In the genomic region with DNA sequence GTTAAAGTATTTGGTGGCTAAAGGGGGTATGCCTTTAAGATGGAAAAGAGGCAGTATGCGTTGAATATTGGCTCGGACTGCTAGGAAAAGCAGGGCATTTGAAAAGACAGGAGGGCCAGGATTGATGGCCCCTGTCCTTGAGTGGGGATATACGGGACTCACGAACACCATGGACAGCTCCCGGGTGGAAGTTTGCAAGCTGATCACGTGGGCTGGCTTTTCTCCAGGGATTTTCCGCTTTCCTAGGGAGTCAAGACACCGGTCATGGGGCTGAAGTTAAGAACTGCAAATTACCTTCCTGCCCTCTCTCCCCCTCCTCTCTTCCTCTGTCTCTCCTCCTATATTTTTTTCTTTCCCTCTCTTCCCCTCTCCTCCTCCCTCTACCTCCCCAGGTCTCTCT, we compare ENCODE assay signal across 9 mouse cellular contexts. TPM values are rescaled to one million over a fixed set of nuclear protein-coding genes. Genes with fewer than 3 reads are reported as not detected.
A peak's percentile ranks its signal among the peaks of the same experiment; 100 is the strongest.
DNase-seq lines count a peak whose midpoint lies in the region; ATAC-seq and TF ChIP-seq lines count a peak whose summit lies in the region.
"Had no signal": no experiment of that assay in that cellular context is flagged by ENCODE, and none has a peak within 500 bp of the region (broad histone marks: within the 10 kb centered on the region; RNA-seq: fewer than 3 reads in every experiment).

No protein-coding gene starts in this region.

- H3K36me3 ChIP-seq in heart, postnatal 0 days (replicated peaks; ENCODE audit: control insufficient read depth, insufficient read depth, low read length) = no peaks in the 10 kb centered on the region

- DNase-seq in cerebellum, adult 2 months = peak; percentile 66 to 76
- peak; percentile 12 for DNase-seq in 416B (ENCODE audit: low read depth)
- peak; percentile 59 for DNase-seq in cerebellum, adult 8-10 months
- DNase-seq in heart, postnatal 0 days (ENCODE audit: low spot score) = peak; percentile 63
- peak; percentile 65 for DNase-seq in lung, postnatal 25 days (ENCODE audit: low spot score)
- DNase-seq in layer of hippocampus, postnatal 14 days (ENCODE audit: low spot score in 2 of 2) = no peak

- no peak overlapping the region for H3K9ac ChIP-seq in heart, postnatal 0 days (replicated peaks; ENCODE audit: low read depth, low read length)

- no peaks in the 10 kb centered on the region for H3K27me3 ChIP-seq in cerebellum, adult 2 months (ENCODE audit: control insufficient read depth, insufficient read depth, low read length)
- H3K27me3 ChIP-seq in heart, postnatal 0 days (ENCODE audit: control insufficient read depth, insufficient read depth, low read length) = no peaks in the 10 kb centered on the region

- ATAC-seq in cerebellum, adult (ENCODE audit: insufficient number of reproducible peaks, low FRiP score, low TSS enrichment) = no peak
- no peak for ATAC-seq in heart, postnatal 0 days (ENCODE audit: insufficient read depth, low read depth)
- ATAC-seq in monocyte, adult 5-6 weeks (replicated peaks; ENCODE audit: insufficient number of reproducible peaks, low FRiP score, low TSS enrichment, poor library complexity, severe bottlenecking) = no peak

- no peak overlapping the region for H3K27ac ChIP-seq in cerebellum, adult 2 months (ENCODE audit: insufficient read depth, low read length)
- H3K27ac ChIP-seq in heart, postnatal 0 days (ENCODE audit: low read depth) = no peak overlapping the region

- WGBS in cerebellum, adult 2 months = 4% methylated on average over 8 of the region's 8 CpGs
- WGBS in heart, postnatal 0 days = 14% methylated on average over 8 of the region's 8 CpGs

- TF ChIP-seq CTCF in cerebellum, adult 2 months (IDR thresholded peaks at IDR 0.05; ENCODE audit: borderline replicate concordance, insufficient read depth, low read depth, low read length) = no peak
- no peak for TF ChIP-seq CTCF in heart, postnatal 0 days (IDR thresholded peaks at IDR 0.05; ENCODE audit: low read depth)

- H3K4me1 ChIP-seq in cerebellum, adult 2 months (ENCODE audit: control insufficient read depth, insufficient read depth, low read length) = peaks cover 48% of the 10 kb centered on the region
- H3K4me1 ChIP-seq in heart, postnatal 0 days (ENCODE audit: control insufficient read depth, insufficient read depth) = no peaks in the 10 kb centered on the region

- no peaks in the 10 kb centered on the region for H3K9me3 ChIP-seq in heart, postnatal 0 days (replicated peaks; ENCODE audit: control insufficient read depth, low read length)

- no peak for TF ChIP-seq EP300 in heart, postnatal 0 days (IDR thresholded peaks at IDR 0.05; ENCODE audit: low read depth)

- TF ChIP-seq POLR2A in cerebellum, adult 2 months (IDR thresholded peaks at IDR 0.05; ENCODE audit: borderline replicate concordance, insufficient read depth, low read length) = no peak

- no peak overlapping the region for H3K4me2 ChIP-seq in heart, postnatal 0 days (ENCODE audit: low read depth, low read length)

- H3K4me3 ChIP-seq in cerebellum, adult 2 months (replicated peaks; ENCODE audit: insufficient read depth, low read depth, low read length) = no peak overlapping the region
- H3K4me3 ChIP-seq in heart, postnatal 0 days (ENCODE audit: low read depth, low read length) = no peak overlapping the region
- H3K4me3 ChIP-seq: erythroblast, embryonic 14.5 days had no signal

RNA-seq across cellular contexts. Expression of gene Galnt9, which starts 14.2 kb away (rescaled TPM):
- 102 and 107 TPM in 2 replicates for polyA plus RNA-seq in cerebellum, adult 2 months (2012; rRNA removed)
- not detected in 2 replicates for total RNA-seq in heart, postnatal 0 days (2014; rRNA removed; ENCODE audit: low replicate concordance)
- not detected in 2 replicates for polyA plus RNA-seq in heart, postnatal 0 days (2015; fragmentation: Nextera tagmentation; extraction: Ambion mirVana)
- total RNA-seq in monocyte, adult 5-6 weeks (2017) = 3.7 to 5.5 TPM (median 5.0 TPM) in 3 replicates
- total RNA-seq in layer of hippocampus, postnatal 14 days (2021) = 100 to 1,000 TPM in 1 of 2 experiments, 10 to 100 TPM in 1; 95.1 to 106 TPM

Comparison
In these comparisons a context has a peak if more than half of its experiments do, and no peak if none do; other contexts are left out.
1. DNase-seq: peak in cerebellum, adult 2 months (2 of 2), 416B (single experiment), cerebellum, adult 8-10 months (single experiment), heart, postnatal 0 days (single experiment) and lung, postnatal 25 days (single experiment); none in layer of hippocampus, postnatal 14 days (0 of 2).
2. RNA of gene Galnt9, which starts 14.2 kb away (total RNA-seq): 95.1 to 106 TPM in layer of hippocampus, postnatal 14 days; 3.7 to 5.5 TPM in monocyte, adult 5-6 weeks and not detected in heart, postnatal 0 days; every median in the first group is over 10 times any median in the second.